Mouse (Mus musculus) E14TG2a.4 (cell line): ENCODE results near the gene Max.
A peak's percentile ranks its signal among the peaks of the same experiment; 100 is the strongest.

ENCODE experiments used
- H3K27me3 ChIP-seq: 2 replicates; pipeline ENCODE4 v1.6.1; 2014; ENCODE audit warnings: low read length, control low read depth; ENCODE audit not compliant: insufficient read depth
- H3K36me3 ChIP-seq: 2 replicates; pipeline ENCODE4 v1.6.1; 2014; ENCODE audit warnings: low read length, control low read depth; ENCODE audit not compliant: insufficient read depth
- H3K4me1 ChIP-seq: replicated peaks from 2 replicates; pipeline ENCODE4 v1.6.1; 2014; ENCODE audit warnings: low read depth, low read length, control low read depth
- H3K4me3 ChIP-seq: replicated peaks from 2 replicates; pipeline ENCODE4 v1.5.1; 2014; ENCODE audit warnings: mild to moderate bottlenecking, low read length
- H3K9me3 ChIP-seq: 2 replicates; pipeline ENCODE4 v1.6.1; 2014; ENCODE audit warnings: low read length, control low read depth
- CTCF ChIP-seq: conservative IDR thresholded peaks from 2 replicates; pipeline ENCODE4 v1.5.1; 2014; ENCODE audit warnings: low read length
- NANOG ChIP-seq: IDR thresholded peaks from 2 replicates; pipeline ENCODE4 v1.6.1; 2014; ENCODE audit warnings: borderline replicate concordance, low read length, mixed read lengths
- POU5F1 ChIP-seq: IDR thresholded peaks from 2 replicates; pipeline ENCODE4 v1.6.1; 2014; ENCODE audit warnings: low read length, borderline replicate concordance

Max gene

GRCm38 (mm10) chr12:76965089-76965488 is 3.1 kb upstream of the Max start:
- H3K4me3 ChIP-seq = peak overlapping the region; percentile 66
- TF ChIP-seq NANOG (peak; percentile 84), POU5F1 (peak; percentile 72; the same call in 1 of the 2 replicates), CTCF (no peak)

GRCm38 (mm10) chr12:76961052-76961931 is 709 bp downstream of the Max start:
- peaks cover 75% of the 10 kb centered on the region for H3K4me1 ChIP-seq
- H3K27me3 ChIP-seq = no peaks in the 10 kb centered on the region
- H3K4me3 ChIP-seq = peak overlapping the region; percentile 100
- peaks cover 47% of the 10 kb centered on the region for H3K36me3 ChIP-seq
- TF ChIP-seq CTCF = no peak
- TF ChIP-seq POU5F1 = no peak
- TF ChIP-seq NANOG = no peak
- H3K9me3 ChIP-seq = no peaks in the 10 kb centered on the region

More at GRCm38 (mm10) chr12:76965089-76965488, 3.1 kb upstream of the Max start:
- Histone ChIP-seq H3K36me3 (peaks cover 9% of the 10 kb centered on the region), H3K4me1 (peaks cover 71% of the 10 kb centered on the region), H3K9me3 (no peaks in the 10 kb centered on the region), H3K27me3 (no peaks in the 10 kb centered on the region)

GRCm38 (mm10) chr12:76957688-76958087 is 4.3 kb downstream of the Max start:
- H3K9me3 ChIP-seq = no peaks in the 10 kb centered on the region
- H3K4me3 ChIP-seq = no peak overlapping the region
- no peaks in the 10 kb centered on the region for H3K27me3 ChIP-seq
- peaks cover 83% of the 10 kb centered on the region for H3K36me3 ChIP-seq
- H3K4me1 ChIP-seq = peaks cover 80% of the 10 kb centered on the region
- TF ChIP-seq NANOG (no peak), POU5F1 (no peak), CTCF (no peak)

GRCm38 (mm10) chr12:76954698-76955423 is 7.1 kb downstream of the Max start:
- H3K9me3 ChIP-seq = no peaks in the 10 kb centered on the region
- no peak for TF ChIP-seq CTCF
- TF ChIP-seq NANOG = no peak
- TF ChIP-seq POU5F1 = no peak

GRCm38 (mm10) chr12:76953750-76954363 is 8.1 kb downstream of the Max start:
- H3K9me3 ChIP-seq = no peaks in the 10 kb centered on the region
- peaks cover 100% of the 10 kb centered on the region for H3K36me3 ChIP-seq
- peaks cover 83% of the 10 kb centered on the region for H3K4me1 ChIP-seq
- no peak overlapping the region for H3K4me3 ChIP-seq
- H3K27me3 ChIP-seq = no peaks in the 10 kb centered on the region
- TF ChIP-seq NANOG (no peak), POU5F1 (no peak), CTCF (no peak)

More at GRCm38 (mm10) chr12:76954698-76955423, 7.1 kb downstream of the Max start:
- H3K27me3 ChIP-seq = no peaks in the 10 kb centered on the region
- peaks cover 100% of the 10 kb centered on the region for H3K36me3 ChIP-seq
- H3K4me1 ChIP-seq = peaks cover 89% of the 10 kb centered on the region
- H3K4me3 ChIP-seq = no peak overlapping the region; the same call in none of the 2 replicates

- no peaks in the 10 kb centered on the region for H3K27me3 ChIP-seq
- peaks cover 83% of the 10 kb centered on the region for H3K4me1 ChIP-seq
- H3K36me3 ChIP-seq = peaks cover 100% of the 10 kb centered on the region
- TF ChIP-seq POU5F1 = no peak
- no peak for TF ChIP-seq CTCF
- no peak for TF ChIP-seq NANOG
- no peaks in the 10 kb centered on the region for H3K9me3 ChIP-seq
- no peak overlapping the region for H3K4me3 ChIP-seq
Observed at GRCm38 (mm10) chr12:76950330-76950729, 11.7 kb downstream of the Max start.

DNA sequence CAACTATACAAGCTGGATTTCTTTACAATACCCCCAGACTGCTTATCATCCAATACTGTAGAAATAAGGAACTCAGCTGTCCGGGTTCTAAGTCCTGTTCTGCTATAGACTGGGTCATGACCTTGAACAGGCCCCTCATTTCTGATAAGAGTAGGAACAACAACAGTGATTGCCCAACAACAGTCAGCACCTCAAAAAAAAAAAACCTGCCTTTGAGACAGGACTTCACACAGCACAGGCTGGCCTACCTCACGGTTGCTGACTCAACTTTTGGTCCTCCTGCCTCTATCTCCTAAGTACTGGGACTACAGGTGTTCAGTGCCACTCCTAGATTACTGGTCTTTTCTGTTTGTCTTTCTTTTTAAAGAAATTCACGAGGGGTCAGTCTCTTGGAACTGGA is 13.2 kb downstream of the Max start:
- H3K36me3 ChIP-seq = peaks cover 100% of the 10 kb centered on the region
- peaks cover 83% of the 10 kb centered on the region for H3K4me1 ChIP-seq
- TF ChIP-seq NANOG = no peak
- no peak for TF ChIP-seq POU5F1
- TF ChIP-seq CTCF = no peak
- no peaks in the 10 kb centered on the region for H3K27me3 ChIP-seq
- no peak overlapping the region for H3K4me3 ChIP-seq
- H3K9me3 ChIP-seq = no peaks in the 10 kb centered on the region

GRCm38 (mm10) chr12:76948185-76948584 is 13.8 kb downstream of the Max start:
- H3K4me3 ChIP-seq = no peak overlapping the region
- peaks cover 100% of the 10 kb centered on the region for H3K36me3 ChIP-seq
- H3K27me3 ChIP-seq = no peaks in the 10 kb centered on the region
- peaks cover 82% of the 10 kb centered on the region for H3K4me1 ChIP-seq
- TF ChIP-seq NANOG = no peak
- TF ChIP-seq POU5F1 = no peak
- no peak for TF ChIP-seq CTCF
- no peaks in the 10 kb centered on the region for H3K9me3 ChIP-seq
